Mouse (Mus musculus) ES-E14 (cell line): ENCODE data around the gene Dvl3. TPM values are rescaled to one million over a fixed set of nuclear protein-coding genes. Genes with fewer than 3 reads are reported as not detected.
"Not testable (repeated sequence)": the region's sequence is repeated elsewhere in the genome, so short reads cannot be mapped to it uniquely, and the experiment has no call there.

Experiments used
- DNase-seq: peaks from one replicate; pipeline ENCODE4 v3.0.0-alpha.2; 2013; ENCODE audit warnings: low read depth, low spot score
- H3K27ac ChIP-seq: 2 replicates; pipeline ENCODE4 v1.5.1; 2012; ENCODE audit warnings: low read depth, mild to moderate bottlenecking, low read length, moderate library complexity, mixed read lengths; ENCODE audit not compliant: poor library complexity, insufficient read depth, severe bottlenecking
- H3K36me3 ChIP-seq: 2 replicates; pipeline ENCODE4 v1.6.1; 2012; ENCODE audit warnings: mild to moderate bottlenecking, low read length, moderate library complexity, mixed read lengths; ENCODE audit not compliant: control insufficient read depth, poor library complexity, insufficient read depth, severe bottlenecking
- H3K4me1 ChIP-seq, 2 experiments: fragments of 150-350 bp in 1 of 2; sonication (generic) in 1 of 2; 2 replicates each; pipeline ENCODE4 v1.6.1; 2012; ENCODE audit warnings: low read length in 2 of 2, mild to moderate bottlenecking in 1 of 2, mixed read lengths in 1 of 2; ENCODE audit not compliant: control insufficient read depth in 2 of 2, insufficient read depth in 2 of 2, poor library complexity in 1 of 2
- H3K4me3 ChIP-seq, 2 experiments: fragments of 150-350 bp in 1 of 2; sonication (generic) in 1 of 2; 2 replicates each; pipeline ENCODE4 v1.5.1; 2012; ENCODE audit warnings: low read length in 2 of 2, low read depth in 1 of 2, mild to moderate bottlenecking in 1 of 2, mixed read lengths in 1 of 2; ENCODE audit not compliant: insufficient read depth in 1 of 2, poor library complexity in 1 of 2, severe bottlenecking in 1 of 2
- H3K9ac ChIP-seq: 2 replicates; pipeline ENCODE4 v1.6.1; 2012; ENCODE audit warnings: low read depth, mild to moderate bottlenecking, low read length, mixed read lengths; ENCODE audit not compliant: poor library complexity, insufficient read depth, severe bottlenecking
- H3K9me3 ChIP-seq: fragments of 150-350 bp; sonication (generic); 2 replicates; pipeline ENCODE4 v1.6.1; 2012; ENCODE audit warnings: low read depth, mild to moderate bottlenecking, low read length; ENCODE audit not compliant: control insufficient read depth, insufficient read depth
- CHD2 ChIP-seq: IDR thresholded peaks from 2 replicates; pipeline ENCODE4 v1.6.1; 2014; ENCODE audit warnings: mild to moderate bottlenecking, low read depth, low read length, inconsistent platforms
- HCFC1 ChIP-seq: IDR thresholded peaks from 2 replicates; pipeline ENCODE4 v1.6.1; 2012; ENCODE audit warnings: low read length, inconsistent platforms, borderline replicate concordance; ENCODE audit not compliant: insufficient read depth
- MAFK ChIP-seq: IDR thresholded peaks from 2 replicates; pipeline ENCODE4 v1.6.1; 2014; ENCODE audit warnings: mild to moderate bottlenecking, low read depth, low read length, inconsistent platforms; ENCODE audit not compliant: insufficient read depth
- ZC3H11A ChIP-seq: IDR thresholded peaks from 2 replicates; pipeline ENCODE4 v1.6.1; 2012; ENCODE audit warnings: low read depth, mild to moderate bottlenecking, inconsistent platforms, low read length, borderline replicate concordance
- ZNF384 ChIP-seq: IDR thresholded peaks from 2 replicates; pipeline ENCODE4 v1.6.1; 2012; ENCODE audit warnings: low read depth, low read length, inconsistent platforms
- in situ Hi-C, 2 experiments: fragments of 600-800 bp; cut with MboI; formaldehyde crosslinking; loops; one replicate each; pipeline ENCODE4 v1.15.1; 2025; ENCODE audit warnings: low sequenced_read_pairs in 2 of 2, inconsistent platforms in 1 of 2; ENCODE audit not compliant: unreplicated experiment in 2 of 2
- total RNA-seq: library from RNA; depleted of rRNA; stranded (reverse); fragments of 300-350 nt; gene quantifications from 2 replicates; pipeline ENCODE4 v1.2.3, GENCODE M21; 2012

Gene Dvl3
- total RNA-seq, 1 experiment: 10.8 TPM

- TF ChIP-seq MAFK: no peak
- TF ChIP-seq ZC3H11A: no peak
- no peak for TF ChIP-seq CHD2
- no peak for TF ChIP-seq HCFC1
- TF ChIP-seq ZNF384: no peak
- Histone ChIP-seq H3K27ac (no peak overlapping the region), H3K4me3 (no peak overlapping the region), H3K9ac (no peak overlapping the region), H3K9me3 (no peaks in the 10 kb centered on the region), H3K4me1 (peaks cover 2 to 5% of the 10 kb centered on the region in 2 experiments; a peak in 2 of 4 replicates), H3K36me3 (no peaks in the 10 kb centered on the region)
- in situ Hi-C loops: no loop called here
- DNase-seq: no peak
Observed at GRCm38 (mm10) chr16:20488151-20488550, 28.6 kb upstream of the Dvl3 start.

- DNase-seq, H3K4me3 ChIP-seq, in situ Hi-C loops, H3K27ac ChIP-seq, H3K9me3 ChIP-seq, H3K4me1 ChIP-seq, H3K36me3 ChIP-seq, H3K9ac ChIP-seq: not testable (repeated sequence)
Observed at GRCm38 (mm10) chr16:20488751-20489150, 28.0 kb upstream of the Dvl3 start.

- TF ChIP-seq ZC3H11A: no peak
- TF ChIP-seq CHD2: no peak
- TF ChIP-seq MAFK: no peak
- TF ChIP-seq HCFC1: no peak
- Histone ChIP-seq H3K27ac (no peak overlapping the region), H3K4me3 (no peak overlapping the region), H3K9me3 (no peaks in the 10 kb centered on the region), H3K4me1 (peaks cover 1 to 2% of the 10 kb centered on the region in 2 experiments; a peak in 2 of 4 replicates), H3K36me3 (no peaks in the 10 kb centered on the region), H3K9ac (no peak overlapping the region)
- in situ Hi-C loops: no loop called here
- DNase-seq: no peak
Observed at GRCm38 (mm10) chr16:20489233-20489632, 27.5 kb upstream of the Dvl3 start.

GRCm38 (mm10) chr16:20490581-20490980, 26.2 kb upstream of the Dvl3 start:
- TF ChIP-seq MAFK (no peak), HCFC1 (no peak), CHD2 (no peak), ZC3H11A (no peak), ZNF384 (no peak)
- DNase-seq: no peak
- Histone ChIP-seq H3K9me3 (no peaks in the 10 kb centered on the region), H3K27ac (no peak overlapping the region), H3K4me1 (peaks cover 0 to 2% of the 10 kb centered on the region in 2 experiments; a peak in 2 of 4 replicates), H3K36me3 (no peaks in the 10 kb centered on the region), H3K9ac (no peak overlapping the region), H3K4me3 (no peak overlapping the region)
- in situ Hi-C loops: no loop called here

GRCm38 (mm10) chr16:20491301-20491700, 25.5 kb upstream of the Dvl3 start:
- no peaks in the 10 kb centered on the region for H3K36me3 ChIP-seq
- H3K9me3 ChIP-seq: no peaks in the 10 kb centered on the region
- no peak overlapping the region for H3K9ac ChIP-seq
- H3K4me3 ChIP-seq: no peak overlapping the region
- DNase-seq: no peak
- no peak overlapping the region for H3K27ac ChIP-seq
- peaks cover 0 to 2% of the 10 kb centered on the region in 2 experiments; a peak in 1 of 4 replicates for H3K4me1 ChIP-seq
- TF ChIP-seq ZNF384: no peak
- no peak for TF ChIP-seq HCFC1
- TF ChIP-seq ZC3H11A: no peak
- TF ChIP-seq MAFK: no peak
- TF ChIP-seq CHD2: no peak
- in situ Hi-C loops: no loop called here
